Mouse (Mus musculus) urinary bladder, adult 2 months (tissue): Measurements from ENCODE around the gene Prkca. TPM values are rescaled to one million over a fixed set of nuclear protein-coding genes. Genes with fewer than 3 reads are reported as not detected.

Experiments used
- DNase-seq: peaks from one replicate; pipeline ENCODE4 v3.0.0; 2022; ENCODE audit warnings: low spot score
- polyA plus RNA-seq: library from polyadenylated mRNA; depleted of rRNA; stranded (reverse); fragments of >200 nt; gene quantifications from 2 replicates; pipeline ENCODE4 v1.2.3, GENCODE M21; 2012

Prkca gene
- polyA plus RNA-seq, 1 experiment, result 16.4 TPM

DNA sequence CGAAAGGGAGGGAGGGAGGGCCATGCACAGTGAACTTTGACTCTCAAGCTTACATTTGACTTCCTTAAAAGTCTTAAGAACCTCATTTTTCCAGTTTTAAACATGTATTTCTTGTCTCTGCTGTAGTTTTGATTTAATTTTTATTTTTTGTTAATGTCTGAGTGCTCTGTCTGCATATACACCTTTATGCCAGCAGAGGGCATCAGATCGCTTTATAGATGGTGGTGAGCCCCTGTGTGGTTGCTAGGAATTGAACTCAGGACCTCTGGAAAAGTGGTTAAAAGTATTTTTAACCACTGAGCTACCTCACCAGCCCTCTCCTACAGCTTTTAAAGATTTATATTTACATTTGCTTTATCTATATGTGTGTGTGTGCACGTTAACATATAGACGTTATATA lies 333.3 kb downstream of the Prkca start:
- DNase-seq, result no peak

- no peak for DNase-seq
These were observed 344.8 kb downstream of the Prkca start for GRCm38 (mm10) chr11:107998891-107999290.

DNA sequence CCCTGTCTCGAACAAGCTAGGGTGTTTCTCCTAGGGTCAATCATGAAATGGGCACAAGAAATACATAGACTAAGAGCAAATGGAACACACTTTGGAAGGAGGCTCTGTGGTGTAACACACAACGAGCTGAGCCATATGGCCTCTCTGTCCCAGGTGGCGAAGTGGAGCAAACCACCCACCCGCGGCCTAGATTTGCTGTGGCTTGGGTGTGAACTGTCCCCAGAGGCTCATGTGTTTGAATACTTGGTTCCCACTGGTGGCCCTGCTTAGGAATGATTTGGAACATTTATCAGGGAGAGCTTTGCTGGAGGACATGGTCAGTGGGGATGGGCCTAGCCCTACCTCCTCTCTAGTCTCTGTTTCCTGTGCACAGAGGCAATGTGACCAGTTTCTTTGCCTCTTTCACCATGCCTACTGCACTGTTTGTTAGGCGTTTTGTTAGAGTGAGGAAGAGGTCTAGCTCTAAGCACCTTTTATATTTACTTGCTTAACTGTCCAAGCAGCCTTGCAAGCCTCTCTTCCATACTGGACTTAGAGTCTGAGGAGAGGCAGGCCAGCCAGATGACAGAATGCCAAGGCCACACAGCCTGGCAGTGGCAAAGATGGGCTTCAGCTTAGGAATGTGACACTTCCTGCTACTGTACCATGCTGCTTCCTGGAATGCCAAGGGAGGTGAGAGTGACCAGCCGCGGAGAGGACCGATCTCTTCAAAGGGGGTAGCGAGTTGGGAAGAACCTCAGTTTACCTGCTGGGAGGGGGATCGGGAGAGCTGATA lies 346.6 kb downstream of the Prkca start:
- no peak for DNase-seq

DNA sequence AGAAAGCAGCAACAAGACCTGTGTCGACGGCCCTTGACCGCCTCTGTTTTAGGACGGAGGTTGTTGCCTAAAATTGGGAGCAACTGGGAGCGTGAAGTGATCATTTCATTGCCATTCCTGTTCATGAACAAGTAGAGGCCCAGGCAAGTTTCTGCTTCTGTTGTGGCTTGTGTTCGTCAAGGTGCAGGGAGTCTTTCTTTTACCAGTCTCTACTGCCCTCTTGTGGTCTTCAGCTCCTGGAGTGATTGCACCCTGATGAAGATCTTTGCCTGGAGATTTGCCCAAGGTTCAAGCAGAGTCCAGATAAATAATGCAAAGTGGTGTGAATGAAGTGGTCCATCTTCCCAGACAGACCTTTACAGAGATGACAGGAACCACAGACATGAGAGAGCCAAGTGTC lies 349.2 kb downstream of the Prkca start:
- no peak for DNase-seq

- DNase-seq, result no peak
These were observed 349.9 kb downstream of the Prkca start for GRCm38 (mm10) chr11:107993792-107994191.

- DNase-seq, result no peak
These were observed 351.2 kb downstream of the Prkca start for GRCm38 (mm10) chr11:107992500-107992899.

GRCm38 (mm10) chr11:107991990-107992389 lies 351.7 kb downstream of the Prkca start:
- DNase-seq, result no peak

DNA sequence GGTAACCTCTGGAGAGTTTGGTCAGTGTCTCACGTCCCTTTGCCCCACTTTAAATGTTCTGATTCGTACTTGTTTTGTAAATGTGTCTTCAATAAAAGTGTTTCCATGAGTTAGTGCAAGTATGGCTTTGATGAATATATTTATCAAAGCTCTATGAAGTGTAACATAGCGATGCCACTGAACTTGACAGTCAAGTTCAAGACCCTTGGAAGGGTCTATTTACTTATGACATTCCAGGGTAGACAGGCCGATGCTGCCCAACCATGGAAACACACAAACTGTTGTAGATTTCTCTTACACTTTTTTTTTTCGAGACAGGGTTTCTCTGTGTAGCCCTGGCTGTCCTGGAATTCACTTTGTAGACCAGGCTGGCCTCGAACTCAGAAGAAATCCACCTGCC lies 354.5 kb downstream of the Prkca start:
- no peak for DNase-seq

GRCm38 (mm10) chr11:107985941-107986340 lies 357.8 kb downstream of the Prkca start:
- no peak for DNase-seq

DNA sequence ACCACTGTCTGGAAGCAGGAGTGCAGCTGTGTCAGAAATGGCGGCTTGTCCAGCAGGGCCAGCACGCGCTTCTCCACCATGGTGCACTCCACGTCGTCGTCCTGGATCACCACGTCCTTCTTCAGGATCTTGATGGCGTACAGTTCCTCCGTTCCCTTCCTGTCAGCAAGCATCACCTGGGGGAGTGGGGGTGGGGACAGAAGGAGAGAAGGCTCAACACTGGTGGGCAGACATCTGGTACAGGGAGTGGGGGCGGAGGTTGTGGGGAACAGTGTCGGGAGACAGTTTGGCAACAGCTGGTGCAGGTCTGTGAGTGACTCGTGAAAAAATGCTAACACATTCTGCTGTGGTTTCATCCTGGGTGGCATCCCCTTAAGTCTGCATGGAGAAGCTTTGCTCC lies 359.8 kb downstream of the Prkca start:
- DNase-seq, result no peak

GRCm38 (mm10) chr11:107983224-107983623 lies 360.5 kb downstream of the Prkca start:
- DNase-seq, result no peak

DNA sequence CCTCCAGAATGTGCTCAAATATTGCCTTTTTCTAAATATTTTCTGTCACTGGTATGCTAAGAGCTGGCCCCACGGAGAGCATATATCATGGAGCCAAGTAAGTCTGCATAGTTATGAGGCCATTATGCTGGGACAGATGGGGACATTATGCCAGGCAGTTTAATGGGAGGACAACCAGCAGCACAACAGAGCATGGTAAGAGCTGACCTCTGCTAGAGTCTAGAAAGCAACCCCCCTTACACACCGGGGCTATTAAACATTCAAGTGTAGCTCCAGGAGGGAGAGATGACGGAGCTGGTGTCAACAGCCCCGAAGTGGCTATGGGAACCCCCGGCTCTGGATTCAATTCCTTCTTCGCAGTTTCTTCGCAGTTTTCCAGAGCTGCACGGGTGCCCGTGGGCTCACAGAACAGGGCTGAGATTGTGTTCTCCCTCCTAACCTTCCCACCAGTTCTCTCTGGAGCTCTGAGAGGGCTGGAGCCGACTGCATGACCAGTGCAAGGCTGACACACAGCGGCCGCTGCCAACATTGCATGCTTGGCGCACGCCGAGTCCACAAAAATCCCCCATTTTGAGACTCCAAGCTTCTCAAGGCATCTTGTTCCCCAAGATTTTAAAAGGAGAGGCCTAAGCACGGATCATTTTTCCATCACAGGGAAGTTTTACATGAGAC lies 361.4 kb downstream of the Prkca start:
- DNase-seq, result no peak

DNA sequence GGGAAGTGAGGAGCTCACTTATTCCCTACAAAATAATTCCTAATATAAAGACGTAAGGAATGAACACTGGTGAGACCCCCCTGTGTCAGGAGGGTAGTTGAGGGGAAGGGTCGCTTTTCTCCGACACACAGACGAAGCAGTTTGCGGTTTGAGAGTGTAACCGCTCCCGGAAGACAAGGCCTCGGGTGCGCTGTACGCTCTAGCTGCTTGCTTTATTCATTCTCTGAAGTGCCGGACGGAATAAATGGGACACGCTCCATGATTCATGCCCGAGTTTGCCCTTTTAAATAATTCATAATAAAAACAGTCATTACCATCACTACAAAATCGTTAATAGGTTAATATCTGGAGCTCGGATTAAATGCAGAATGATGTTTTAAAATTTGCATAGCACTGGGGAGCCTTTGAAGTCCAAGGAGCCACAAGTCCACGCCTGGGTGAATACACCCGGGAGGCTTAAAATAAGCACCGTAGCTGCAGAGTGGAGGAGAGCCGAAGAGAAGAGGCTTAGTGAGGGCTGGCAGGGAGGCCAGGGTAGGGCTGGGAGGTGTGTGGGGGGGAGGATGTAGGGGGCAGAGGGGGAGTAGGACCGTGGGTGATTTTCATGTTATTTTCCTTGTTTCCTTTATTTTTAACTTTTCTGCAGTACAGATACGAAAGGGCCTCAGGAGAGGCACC lies 364.1 kb downstream of the Prkca start:
- no peak for DNase-seq

DNA sequence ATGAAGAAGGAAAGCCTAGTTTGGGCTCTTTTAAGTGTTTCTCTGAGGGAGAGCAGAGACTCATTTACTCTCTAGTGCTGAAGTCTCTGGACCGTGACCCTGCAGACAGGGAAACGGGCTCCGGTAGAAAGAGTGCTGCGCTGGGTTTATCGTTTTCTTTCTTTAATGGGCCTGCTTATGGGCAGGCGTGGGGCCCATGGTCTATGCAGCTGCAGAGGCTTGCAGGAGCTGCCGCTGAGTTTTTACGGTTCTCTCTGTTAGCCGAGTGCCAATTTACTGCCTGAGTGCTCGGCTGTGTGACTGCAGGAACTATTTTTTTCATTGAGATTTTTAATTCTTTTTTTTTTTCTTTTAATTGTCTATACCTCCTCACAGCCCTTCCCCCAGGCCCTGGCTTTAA lies 373.8 kb downstream of the Prkca start:
- no peak for DNase-seq

- DNase-seq, result no peak
These were observed 375.6 kb downstream of the Prkca start for GRCm38 (mm10) chr11:107968147-107968546.

GRCm38 (mm10) chr11:107966229-107966628 lies 377.5 kb downstream of the Prkca start:
- no peak for DNase-seq

- DNase-seq, result no peak
These were observed 378.3 kb downstream of the Prkca start for GRCm38 (mm10) chr11:107965449-107965848.

GRCm38 (mm10) chr11:107957566-107958350 lies 386.0 kb downstream of the Prkca start:
- DNase-seq, result no peak

DNA sequence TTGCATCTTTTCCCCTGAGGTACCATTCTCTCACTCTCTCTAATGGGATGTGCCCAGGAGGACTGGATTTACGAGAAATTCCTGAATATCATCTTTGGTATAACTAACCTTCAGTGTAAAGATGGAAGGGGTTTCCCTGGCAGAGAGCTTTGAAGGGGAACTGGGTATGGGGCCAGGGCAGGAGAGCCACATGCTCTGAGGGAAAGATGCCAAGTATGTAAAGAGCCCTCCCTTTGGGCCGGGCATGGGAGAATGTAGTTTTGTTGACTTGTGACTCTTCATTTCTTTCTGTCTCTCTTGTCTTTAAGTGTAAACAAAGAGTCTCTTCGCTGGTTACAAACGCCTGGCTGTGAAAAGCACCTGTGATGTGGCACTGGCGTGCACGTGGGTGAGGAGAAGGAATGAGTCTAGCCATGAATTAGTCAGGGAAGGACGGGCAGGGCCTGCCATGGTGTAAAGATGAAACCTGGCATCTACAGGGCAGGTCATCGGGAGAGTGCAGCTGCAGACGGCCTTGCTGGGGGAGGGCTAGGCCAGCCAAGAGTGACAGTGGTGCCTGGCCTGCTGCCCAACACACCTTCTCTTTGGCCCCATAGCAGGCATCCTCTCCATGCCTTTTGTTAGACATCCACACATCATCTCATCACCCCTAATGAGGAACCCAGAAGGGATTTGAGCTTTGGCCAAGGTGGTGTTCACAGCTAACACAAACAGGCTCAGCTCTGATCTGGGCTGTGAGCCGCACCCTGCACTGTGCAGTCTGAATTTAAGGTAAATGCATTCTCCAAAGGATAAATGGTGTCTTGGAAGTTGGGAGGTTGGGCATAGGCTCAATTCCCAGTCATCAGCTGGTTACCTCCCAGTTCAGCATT lies 388.3 kb downstream of the Prkca start:
- no peak for DNase-seq

- no peak for DNase-seq
These were observed 392.3 kb downstream of the Prkca start for GRCm38 (mm10) chr11:107951431-107951830.

GRCm38 (mm10) chr11:107950658-107951057 lies 393.1 kb downstream of the Prkca start:
- DNase-seq, result no peak
